Mouse (Mus musculus): ENCODE data around the gene Hba-a2. TPM values are rescaled to one million over a fixed set of nuclear protein-coding genes. Genes with fewer than 3 reads are reported as not detected.
"Not testable (repeated sequence)": the region's sequence is repeated elsewhere in the genome, so short reads cannot be mapped to it uniquely, and the experiment has no call there.

The Hba-a2 gene
- total RNA-seq (2021): 100 to 1,000 TPM; 384 to 756 TPM

DNA sequence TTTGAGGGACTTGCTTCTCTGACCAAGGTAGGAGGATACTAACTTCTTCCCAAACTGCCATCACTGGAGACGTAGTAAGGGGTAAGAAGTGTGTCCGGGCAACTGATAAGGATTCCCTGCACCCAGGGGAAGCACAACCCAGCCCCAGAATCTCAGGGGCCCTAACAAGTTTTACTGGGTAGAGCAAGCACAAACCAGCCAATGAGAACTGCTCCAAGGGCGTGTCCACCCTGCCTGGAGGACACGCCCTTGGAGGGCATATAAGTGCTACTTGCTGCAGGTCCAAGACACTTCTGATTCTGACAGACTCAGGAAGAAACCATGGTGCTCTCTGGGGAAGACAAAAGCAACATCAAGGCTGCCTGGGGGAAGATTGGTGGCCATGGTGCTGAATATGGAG lies at the start of gene Hba-a2:
TSS of gene Hba-a2 (plus strand) at position 287 of the 400 bp plus-strand sequence.
- DNase-seq (ENCODE audit: extremely low spot score in 1 of 2, low spot score in 2 of 2); intact Hi-C loops (cut with DNase I): not testable (repeated sequence)

DNA sequence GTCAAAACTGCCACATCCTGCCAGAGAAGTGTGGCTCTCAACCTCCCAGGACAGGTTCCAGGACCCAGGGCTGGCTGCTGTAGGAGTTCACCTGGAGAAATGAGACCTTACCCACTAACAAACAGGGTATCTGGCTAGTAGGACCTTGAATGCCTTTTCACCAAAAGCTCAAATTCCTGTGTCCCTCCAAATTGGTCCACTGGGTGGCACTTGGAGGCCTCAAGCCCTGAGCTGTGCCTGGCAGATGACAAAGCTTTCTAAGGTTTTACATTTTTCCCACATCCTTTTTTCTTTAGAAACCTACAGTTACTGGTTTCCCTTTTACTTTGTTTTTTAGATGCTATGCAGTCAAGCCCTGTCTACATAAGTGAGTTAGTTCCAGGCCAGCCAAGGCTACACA lies 49.2 kb upstream of the Hba-a2 start:
- intact Hi-C loops (cut with DNase I): no loop called here
- DNase-seq (ENCODE audit: extremely low spot score in 1 of 2, low spot score in 2 of 2): no peak

DNA sequence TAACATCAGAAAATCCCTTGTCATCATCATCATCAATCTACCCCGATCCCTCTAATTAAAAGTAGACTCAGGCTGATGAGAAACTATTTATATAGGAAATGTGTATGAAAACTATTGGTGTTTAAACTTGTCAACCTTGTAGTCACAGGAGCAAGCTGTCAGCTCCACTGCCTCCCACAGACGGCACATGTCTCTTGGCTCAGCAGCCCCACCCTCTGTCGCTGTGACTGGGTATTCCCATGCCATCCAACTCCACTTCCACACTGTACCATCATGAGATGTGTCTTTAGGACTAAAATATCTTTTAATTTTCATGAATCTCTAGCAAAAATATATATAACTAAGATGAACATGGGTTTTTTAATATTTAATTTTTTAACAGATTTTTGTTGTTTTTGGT lies 47.9 kb upstream of the Hba-a2 start:
- intact Hi-C loops (cut with DNase I): no loop called here
- DNase-seq (ENCODE audit: extremely low spot score in 1 of 2, low spot score in 2 of 2): no peak

DNA sequence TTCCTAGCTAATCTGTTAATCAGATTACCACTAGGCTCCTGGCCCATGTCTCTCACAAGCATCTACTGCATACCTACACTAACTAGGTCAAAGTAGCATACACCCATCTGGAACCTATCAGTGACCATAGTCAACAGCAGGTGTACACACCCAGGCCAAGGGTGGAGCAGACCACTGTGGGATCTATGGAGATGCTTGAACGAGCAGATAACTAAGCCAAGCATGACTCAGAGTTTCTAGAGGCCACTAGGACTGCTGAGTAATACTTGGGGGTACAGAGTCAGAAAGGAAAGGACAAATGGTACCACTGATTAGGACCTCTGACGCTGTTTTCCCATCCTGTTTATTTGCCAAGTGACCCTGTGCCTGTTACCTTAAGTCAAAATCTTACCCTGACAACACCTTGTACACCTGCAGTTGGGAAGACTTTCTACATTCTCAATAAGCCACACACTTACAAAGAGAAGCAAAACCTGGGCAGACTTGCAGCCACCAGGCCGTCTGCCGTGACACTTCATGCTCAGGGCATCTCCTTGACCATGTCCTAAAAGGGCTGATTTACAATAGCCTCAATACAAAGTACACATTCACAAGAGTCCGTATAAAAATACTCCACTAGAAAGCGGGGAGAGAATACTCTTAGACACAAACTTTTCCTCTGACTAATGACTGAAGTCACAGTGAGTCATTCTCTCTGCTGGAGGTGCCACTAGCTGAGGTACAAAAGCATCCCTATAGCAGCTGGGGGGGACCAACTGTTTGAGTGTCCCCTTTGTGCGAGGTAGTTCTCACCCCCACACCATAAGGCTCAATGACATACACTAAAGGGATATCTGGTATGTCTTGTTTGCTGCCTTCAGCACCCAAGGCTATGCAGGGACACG lies 45.2 kb upstream of the Hba-a2 start:
- intact Hi-C loops (cut with DNase I): no loop called here
- no peak for DNase-seq (ENCODE audit: extremely low spot score in 1 of 2, low spot score in 2 of 2)

DNA sequence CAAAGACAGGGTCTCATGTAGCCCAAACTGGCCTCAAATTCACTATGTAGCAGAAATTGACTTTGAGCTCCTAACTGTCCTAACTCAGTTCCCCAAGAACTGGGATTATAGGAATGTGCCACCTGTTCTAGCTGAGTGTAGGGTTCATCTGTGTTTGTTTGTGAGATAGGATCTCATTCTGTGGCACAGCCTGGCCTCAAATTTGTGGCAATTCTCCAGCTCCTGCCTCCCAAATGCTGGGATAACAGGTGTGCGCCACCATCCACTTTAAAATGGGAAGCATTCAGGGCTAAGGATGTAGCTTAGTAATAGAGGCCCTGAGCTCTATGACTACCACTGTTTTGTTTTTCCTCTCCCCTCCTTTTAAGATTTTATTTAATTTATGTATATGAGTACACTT lies 43.2 kb upstream of the Hba-a2 start:
- no peak for DNase-seq (ENCODE audit: extremely low spot score in 1 of 2, low spot score in 2 of 2)
- intact Hi-C loops (cut with DNase I): no loop called here

DNA sequence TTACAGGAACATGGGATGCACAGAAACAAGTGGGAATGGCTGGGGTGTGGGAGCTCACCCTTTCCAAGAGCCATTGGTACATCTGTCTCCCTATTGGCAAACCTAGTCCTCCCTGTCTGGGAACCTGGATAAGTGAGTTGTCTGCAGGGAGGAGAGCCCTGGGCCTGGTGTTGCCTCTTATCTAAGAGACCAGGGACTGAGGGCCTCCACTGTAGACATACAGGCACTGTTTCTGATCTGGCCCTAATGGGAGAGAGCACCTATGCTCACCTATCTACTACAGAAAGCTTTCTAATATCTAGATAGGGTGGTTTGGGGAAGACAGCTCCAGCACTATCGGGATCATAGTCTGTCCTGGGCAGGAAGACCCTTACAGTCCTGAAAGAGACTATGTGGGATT lies 40.1 kb upstream of the Hba-a2 start:
- DNase-seq (ENCODE audit: extremely low spot score in 1 of 2, low spot score in 2 of 2): no peak
- intact Hi-C loops (cut with DNase I): no loop called here

DNA sequence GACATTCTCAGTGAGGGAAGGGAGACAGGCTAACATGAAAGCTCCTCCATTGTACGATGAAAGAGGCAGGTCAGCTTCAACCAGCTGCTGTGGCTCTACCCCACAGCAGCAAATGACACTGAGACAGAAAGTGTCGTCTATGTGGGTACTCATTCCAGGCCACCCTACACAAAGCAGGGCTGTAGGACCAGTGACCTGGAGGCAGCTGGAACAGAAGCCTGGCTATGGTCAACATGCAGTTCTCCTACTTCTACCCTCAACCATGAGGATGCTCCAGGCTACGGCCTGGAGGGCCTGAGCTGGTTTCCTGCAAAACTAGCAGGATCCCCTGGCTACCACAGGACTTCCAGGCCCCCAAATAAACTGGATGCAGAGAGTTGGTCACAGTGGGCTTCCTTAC lies 39.7 kb upstream of the Hba-a2 start:
- intact Hi-C loops (cut with DNase I): no loop called here

DNA sequence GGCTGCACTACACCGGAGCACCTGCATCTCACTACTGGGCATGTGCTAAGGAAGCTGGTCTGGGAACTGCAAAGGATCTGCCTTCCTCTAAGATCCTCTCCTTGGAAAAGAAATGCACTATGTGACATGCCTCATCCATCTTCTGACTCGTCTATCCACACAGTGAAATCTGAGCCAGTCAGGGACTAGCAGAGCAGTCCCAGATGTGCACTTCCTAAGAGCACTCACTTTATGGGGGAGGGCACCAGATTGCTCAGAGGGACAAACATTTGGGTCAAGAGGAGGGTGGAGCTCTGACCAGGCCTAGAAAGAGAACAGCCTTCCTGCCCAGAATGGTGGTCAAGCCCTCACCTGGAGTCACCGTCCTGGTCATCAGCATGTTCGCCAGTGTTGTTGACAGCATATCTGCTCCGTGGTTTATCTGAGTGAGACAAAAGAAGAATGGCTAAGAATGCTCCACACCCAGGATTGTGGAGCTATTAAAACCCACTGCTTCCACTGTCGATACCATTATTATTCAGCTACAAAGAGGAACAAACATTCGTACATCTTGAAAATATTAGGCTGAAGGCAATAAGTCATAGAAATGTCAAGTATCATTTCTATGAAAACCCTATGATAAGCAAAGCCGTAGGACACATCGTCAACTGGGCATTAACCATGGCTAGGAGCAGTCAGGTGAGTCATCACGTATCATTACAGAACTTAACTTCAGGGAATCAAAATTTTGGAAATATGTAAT lies 33.4 kb upstream of the Hba-a2 start:
- intact Hi-C loops (cut with DNase I): no loop called here
- no peak for DNase-seq (ENCODE audit: extremely low spot score in 1 of 2, low spot score in 2 of 2)

More for the DNA sequence above, 39.7 kb upstream of the Hba-a2 start:
- no peak for DNase-seq (ENCODE audit: extremely low spot score in 1 of 2, low spot score in 2 of 2)

DNA sequence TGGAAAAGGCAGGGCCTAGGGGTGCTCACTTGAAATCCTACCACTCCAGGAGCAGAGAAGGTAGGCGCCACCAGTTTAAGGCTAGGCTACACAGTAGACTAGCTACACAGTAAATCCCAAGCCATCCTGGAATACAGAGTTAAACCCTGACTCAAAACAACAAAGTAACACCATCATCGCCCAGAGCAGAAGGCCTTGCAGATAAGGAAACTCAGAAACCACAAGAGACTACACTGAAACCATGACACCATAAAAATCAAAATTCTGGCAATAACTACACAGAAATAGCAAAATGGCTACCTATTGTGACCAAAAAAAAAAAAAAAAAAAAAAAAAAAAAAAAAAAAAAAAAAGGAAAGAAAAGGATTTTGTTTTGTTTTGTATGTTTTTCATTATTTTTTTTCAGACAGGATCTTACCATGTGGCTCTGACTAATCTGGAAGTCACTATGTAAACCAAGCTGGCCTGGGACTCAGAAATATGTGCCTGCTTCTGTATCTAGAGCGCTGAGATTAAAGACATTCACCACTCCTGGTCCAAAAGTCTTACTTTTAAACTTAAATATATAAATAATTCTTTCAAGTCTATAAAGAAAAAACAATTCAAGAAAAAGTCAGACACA lies 31.1 kb upstream of the Hba-a2 start:
- intact Hi-C loops (cut with DNase I): no loop called here
- DNase-seq (ENCODE audit: extremely low spot score in 1 of 2, low spot score in 2 of 2): no peak

DNA sequence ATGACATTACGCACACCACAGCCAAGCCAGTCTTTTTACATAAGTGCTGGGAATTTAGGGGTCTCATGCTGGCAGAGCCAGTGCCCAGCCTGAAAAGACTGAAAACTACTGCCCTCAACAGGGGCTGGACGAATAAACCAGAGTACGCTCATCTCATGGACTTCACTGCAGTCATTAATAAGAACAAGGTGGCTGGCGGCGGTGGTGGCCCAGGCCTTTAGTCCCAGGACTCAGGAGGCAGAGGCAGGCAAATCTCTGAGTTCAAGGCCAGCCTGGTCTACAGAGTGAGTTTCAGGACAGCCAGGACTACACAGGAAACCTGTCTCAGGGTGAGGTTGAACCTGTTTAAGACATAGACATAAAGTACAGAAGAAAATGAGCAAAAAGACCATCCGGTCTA lies 30.1 kb upstream of the Hba-a2 start:
- DNase-seq (ENCODE audit: extremely low spot score in 1 of 2, low spot score in 2 of 2): no peak
- intact Hi-C loops (cut with DNase I): no loop called here

DNA sequence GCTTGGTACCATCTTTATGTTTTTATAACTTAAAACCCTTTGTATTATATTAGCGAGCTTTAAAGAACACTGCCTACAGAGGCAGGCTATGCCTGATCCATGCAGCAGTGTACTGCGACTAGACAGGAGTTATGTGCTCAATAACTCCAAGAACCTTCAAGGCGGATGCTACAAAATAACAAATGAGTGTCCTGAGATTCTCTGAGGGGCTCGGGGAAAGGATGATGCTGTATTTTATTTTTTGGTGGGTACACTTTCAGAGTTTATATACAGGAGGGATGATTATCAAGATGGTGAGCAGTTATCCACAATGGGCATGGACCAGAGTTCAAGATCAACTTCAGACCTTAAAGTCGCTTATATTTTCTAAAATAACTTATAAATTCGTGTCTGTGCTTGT lies 29.5 kb upstream of the Hba-a2 start:
- intact Hi-C loops (cut with DNase I): no loop called here
- DNase-seq (ENCODE audit: extremely low spot score in 1 of 2, low spot score in 2 of 2): no peak

DNA sequence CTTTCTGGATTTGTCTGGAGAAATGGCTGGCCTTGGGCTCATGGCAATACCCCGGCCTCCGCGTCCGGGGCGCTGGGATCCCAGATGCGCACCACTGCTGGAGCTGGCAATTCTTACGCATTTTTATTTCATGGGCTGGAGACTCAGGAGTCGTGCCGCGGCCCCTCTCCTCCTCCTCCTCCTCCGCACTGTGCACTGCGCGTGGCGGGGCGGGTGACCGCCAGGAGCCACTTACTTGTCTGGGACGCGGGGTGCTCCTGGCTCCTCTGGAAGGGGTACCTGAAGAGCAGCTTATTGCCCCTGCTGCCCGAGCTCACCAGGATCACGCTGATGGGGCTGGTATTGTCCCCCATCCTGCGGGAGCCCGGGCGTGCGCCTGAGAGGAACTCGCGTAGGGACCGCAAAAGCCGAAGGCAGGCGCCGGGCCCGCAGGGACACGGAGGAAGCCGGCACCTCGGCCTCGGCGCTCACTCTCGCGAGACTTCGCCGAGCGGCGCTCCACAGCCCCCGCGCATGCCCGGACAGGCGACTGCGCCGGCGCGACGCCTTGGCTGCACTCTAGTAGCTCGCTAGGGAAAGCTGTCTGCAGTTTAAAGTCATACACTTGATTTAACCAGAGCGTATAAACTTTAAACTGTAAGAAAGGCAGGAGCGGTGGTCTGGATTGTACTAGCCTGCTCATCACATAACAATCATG lies 29.0 kb upstream of the Hba-a2 start, which contains the start of gene Nprl3:
TSS of gene Nprl3 (minus strand) at position 520 of the 697 bp plus-strand sequence.
- intact Hi-C loops (cut with DNase I): no loop called here
- DNase-seq (ENCODE audit: extremely low spot score in 1 of 2, low spot score in 2 of 2): peak; percentile 93 to 98

DNA sequence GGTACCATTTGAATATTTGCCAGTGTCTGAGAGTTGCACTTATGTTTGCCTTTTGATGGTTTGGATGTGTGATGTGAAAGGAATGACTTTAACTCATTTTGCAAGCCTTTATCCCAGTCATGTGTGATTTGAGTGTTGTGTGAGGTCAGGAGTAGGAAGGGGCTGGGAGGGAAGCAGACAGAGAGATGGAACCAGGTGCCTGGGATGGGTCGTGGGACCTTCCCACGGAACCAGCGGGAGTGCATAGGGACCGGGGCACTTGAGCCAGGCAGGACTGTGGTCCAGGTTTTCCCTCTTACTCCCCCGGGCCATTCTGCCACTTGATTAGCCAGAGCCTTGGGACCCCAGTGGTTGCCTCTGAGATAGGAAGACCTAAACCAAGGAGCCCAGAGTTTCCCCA lies 28.3 kb upstream of the Hba-a2 start:
- intact Hi-C loops (cut with DNase I): no loop called here
- peak in 1 of 2 experiments; percentile 30 for DNase-seq (ENCODE audit: extremely low spot score in 1 of 2, low spot score in 2 of 2)

DNA sequence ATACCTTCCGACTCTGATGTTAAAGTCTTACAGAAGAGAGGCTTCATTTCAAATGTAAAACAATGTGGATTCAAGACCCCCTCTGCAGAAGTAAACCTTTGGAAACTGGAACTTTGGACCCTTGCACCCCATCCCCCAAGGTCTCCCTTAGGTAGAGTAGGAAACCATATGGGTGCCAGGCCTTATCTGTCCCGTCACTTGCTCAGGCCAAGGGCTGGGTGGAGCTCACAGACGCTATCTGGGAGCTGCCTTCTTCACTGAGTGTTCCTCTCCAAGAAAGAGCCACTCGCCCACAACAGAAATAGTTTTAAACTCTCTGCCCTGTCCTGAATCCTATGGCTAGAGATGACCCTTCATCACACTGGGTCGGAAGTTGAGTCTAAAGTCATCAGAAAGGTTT lies 27.3 kb upstream of the Hba-a2 start:
- intact Hi-C loops (cut with DNase I): no loop called here
- DNase-seq (ENCODE audit: extremely low spot score in 1 of 2, low spot score in 2 of 2): no peak

DNA sequence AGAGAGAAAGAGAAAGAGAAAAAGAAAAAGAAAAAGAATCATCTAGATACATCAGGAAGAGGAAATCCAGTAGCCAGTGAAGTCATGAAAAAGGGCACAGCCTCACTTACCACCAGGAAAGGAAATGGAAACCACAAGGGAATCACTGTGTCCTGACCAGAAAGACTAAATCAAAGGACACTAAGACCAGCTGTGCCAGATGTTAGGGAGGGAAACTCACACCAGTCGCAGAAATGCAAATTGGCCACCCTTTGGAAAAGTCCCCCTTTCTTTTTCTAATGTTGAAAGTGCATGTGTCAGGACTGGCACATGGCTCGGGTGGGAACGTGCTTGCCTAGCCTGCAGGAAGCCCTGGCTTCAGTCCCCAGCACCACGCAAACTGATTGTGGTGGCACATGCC lies 25.1 kb upstream of the Hba-a2 start:
- no peak for DNase-seq (ENCODE audit: extremely low spot score in 1 of 2, low spot score in 2 of 2)
- intact Hi-C loops (cut with DNase I): no loop called here

DNA sequence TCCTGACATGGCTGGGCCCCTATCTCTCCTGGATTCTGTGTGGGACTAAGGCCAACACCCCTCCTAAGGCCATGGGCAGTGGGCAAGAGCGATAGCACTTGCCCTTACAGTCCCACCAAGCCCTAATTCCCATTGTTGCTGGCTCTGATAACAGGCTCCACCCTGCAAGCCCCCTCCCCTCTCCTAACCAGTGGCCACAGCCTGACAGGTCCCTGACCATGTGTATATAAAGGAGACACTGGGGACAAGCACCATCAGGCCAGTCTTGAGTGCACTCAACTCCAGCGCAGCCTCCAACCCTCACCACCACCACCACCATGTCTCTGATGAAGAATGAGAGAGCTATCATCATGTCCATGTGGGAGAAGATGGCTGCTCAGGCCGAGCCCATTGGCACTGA lies 19.9 kb upstream of the Hba-a2 start, which contains the start of gene Hba-x:
TSS of gene Hba-x (plus strand) at position 54 of the 400 bp plus-strand sequence.
- intact Hi-C loops (cut with DNase I): no loop called here
- DNase-seq (ENCODE audit: extremely low spot score in 1 of 2, low spot score in 2 of 2): no peak

DNA sequence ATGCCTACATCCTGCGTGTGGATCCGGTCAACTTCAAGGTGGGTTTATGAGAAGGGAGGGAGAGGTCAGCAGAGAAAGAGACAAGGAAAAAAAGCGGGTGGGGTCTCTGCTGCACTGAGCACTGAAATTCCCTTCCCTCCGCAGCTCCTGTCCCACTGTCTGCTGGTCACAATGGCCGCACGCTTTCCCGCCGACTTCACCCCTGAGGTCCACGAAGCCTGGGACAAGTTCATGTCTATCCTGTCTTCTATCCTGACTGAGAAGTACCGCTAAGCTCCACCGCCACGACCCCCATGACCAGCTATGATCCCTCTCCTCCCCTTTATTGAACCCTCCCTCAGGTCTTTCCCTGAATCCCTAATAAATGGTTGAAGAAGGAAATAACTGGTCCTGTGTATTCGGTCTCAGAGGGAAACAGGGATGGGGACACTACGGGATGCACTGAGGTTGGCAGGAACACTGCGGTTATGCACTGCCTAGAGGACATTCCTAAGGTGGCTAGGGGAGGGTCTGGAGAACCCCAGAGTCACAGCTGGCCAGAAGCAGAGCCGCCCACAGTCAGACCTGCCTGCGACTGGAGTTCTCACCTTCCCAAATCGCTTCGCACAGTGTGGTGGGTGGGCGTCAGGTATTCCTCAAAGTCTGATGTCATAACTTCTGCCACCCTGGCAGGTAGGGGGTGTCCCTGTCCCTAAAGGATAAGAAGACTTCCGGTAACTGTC lies 18.4 kb upstream of the Hba-a2 start:
- DNase-seq (ENCODE audit: extremely low spot score in 1 of 2, low spot score in 2 of 2): no peak
- intact Hi-C loops (cut with DNase I): no loop called here

DNA sequence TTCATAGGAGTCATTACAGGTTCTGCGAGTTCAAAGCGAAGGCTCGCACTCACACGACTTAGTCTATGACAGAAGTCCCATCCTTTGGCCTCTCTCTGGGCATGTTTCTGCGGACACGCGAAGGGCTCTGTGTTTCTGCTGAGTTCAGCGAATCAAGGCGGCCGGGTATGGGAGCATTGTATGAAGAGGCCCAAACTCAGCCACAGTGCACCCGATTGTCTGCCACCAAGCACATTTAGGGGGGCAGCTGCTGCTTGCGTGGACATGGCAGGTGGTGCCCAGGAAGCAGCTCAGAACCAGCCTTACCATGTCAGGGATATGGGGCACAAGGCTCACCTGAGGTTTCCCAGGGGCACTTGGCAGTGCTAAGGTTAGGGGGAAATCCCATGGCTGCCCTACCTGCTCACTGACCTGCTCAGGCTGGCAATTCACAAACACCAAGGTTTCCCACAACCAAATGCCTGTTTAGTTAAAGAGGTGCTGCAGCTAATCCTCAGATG lies 17.8 kb upstream of the Hba-a2 start:
- no peak for DNase-seq (ENCODE audit: extremely low spot score in 1 of 2, low spot score in 2 of 2)
- intact Hi-C loops (cut with DNase I): no loop called here
